Mouse (Mus musculus) small intestine, adult 2 months (tissue): ENCODE data around the gene Sptlc2. TPM values are rescaled to one million over a fixed set of nuclear protein-coding genes. Genes with fewer than 3 reads are reported as not detected.

Experiments
- H3K27ac ChIP-seq: fragments of 200-500 bp; 2 replicates; pipeline ENCODE4 v1.5.1; 2012; ENCODE audit warnings: low read depth, low read length, control low read depth, inconsistent platforms; ENCODE audit not compliant: insufficient read depth
- H3K27me3 ChIP-seq: fragments of 200-500 bp; 2 replicates; pipeline ENCODE4 v1.6.1; 2012; ENCODE audit warnings: mild to moderate bottlenecking, moderate library complexity, low read length, inconsistent platforms; ENCODE audit not compliant: control insufficient read depth, insufficient read depth
- H3K36me3 ChIP-seq: fragments of 200-500 bp; 2 replicates; pipeline ENCODE4 v1.6.1; 2012; ENCODE audit warnings: mild to moderate bottlenecking, low read length, control low read depth, inconsistent platforms; ENCODE audit not compliant: control insufficient read depth, insufficient read depth
- H3K4me1 ChIP-seq: fragments of 200-500 bp; 2 replicates; pipeline ENCODE4 v1.6.1; 2012; ENCODE audit warnings: low read length, inconsistent platforms, mixed read lengths; ENCODE audit not compliant: control insufficient read depth, insufficient read depth, insufficient read length
- H3K4me3 ChIP-seq: fragments of 200-500 bp; 2 replicates; pipeline ENCODE4 v1.5.1; 2012; ENCODE audit warnings: low read depth, mild to moderate bottlenecking, control low read depth, inconsistent platforms, low read length, moderate library complexity
- CTCF ChIP-seq: fragments of 200-500 bp; IDR thresholded peaks from 2 replicates; pipeline ENCODE4 v1.5.1; 2012; ENCODE audit warnings: low read depth, mild to moderate bottlenecking, control low read depth, inconsistent platforms, low read length, moderate library complexity, mixed read lengths; ENCODE audit not compliant: insufficient replicate concordance, insufficient read length; ENCODE audit errors: extremely low read depth
- POLR2A ChIP-seq: fragments of 200-500 bp; IDR thresholded peaks from 2 replicates; pipeline ENCODE4 v1.6.1; 2012; ENCODE audit warnings: low read depth, mild to moderate bottlenecking, control low read depth, inconsistent platforms, low read length, moderate library complexity
- WGBS: fragments of 180-500 bp; shearing (Covaris S2); methylation state at CpG from one replicate; pipeline ENCODE4 v1.1.7; 2018; 5-methylcytosine and 5-hydroxymethylcytosine counted together
- polyA plus RNA-seq: library from polyadenylated mRNA; depleted of rRNA; stranded (reverse); fragments of >200 nt; gene quantifications from 2 replicates; pipeline ENCODE4 v1.2.3, GENCODE M21; 2012; rRNA removed

The Sptlc2 gene
- 10.7 and 13.5 TPM in 2 replicates for polyA plus RNA-seq

DNA sequence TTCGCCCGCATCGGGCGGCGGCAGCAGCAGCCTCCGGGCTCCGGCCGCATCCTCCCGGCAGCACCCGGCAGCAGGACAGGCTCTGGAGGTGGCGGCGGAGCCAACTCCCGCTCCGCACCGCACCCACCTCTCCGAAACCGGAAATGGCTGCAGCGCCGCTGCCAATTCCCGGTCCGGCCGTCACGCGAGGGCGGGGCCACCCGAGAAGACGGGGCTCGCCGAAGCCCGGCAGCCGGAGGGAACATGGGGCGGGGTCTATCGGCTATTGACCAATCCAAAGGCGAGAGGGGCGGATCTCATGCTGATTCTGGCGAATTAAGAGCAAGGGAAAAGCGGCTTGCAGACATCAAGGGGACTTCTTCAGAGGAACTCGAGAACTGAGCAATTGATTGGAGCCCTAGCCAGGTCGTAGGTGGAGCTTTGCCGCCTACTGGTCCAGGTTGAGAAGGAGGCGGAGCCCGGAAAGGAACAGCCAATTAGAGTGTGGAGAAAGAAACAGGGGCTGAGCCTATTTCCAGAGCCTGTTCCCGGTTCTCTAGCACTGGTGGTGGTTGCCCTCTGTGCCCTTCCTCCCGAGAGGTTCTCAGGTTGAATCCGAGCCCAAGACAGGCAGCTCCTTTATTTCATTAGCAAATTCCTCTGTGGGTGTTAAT, at the start of gene Sptlc2:
Sptlc2 (minus strand) TSS at position 234 of the 653 bp plus-strand sequence.
- peaks cover 4% of the 10 kb centered on the region; the same call in 1 of the 2 replicates for H3K4me1 ChIP-seq
- peak within 1 kb of the TSS; percentile 95 for H3K4me3 ChIP-seq
- under 1% methylated on average over 45 of the region's 45 CpGs for WGBS
- no peak for TF ChIP-seq CTCF
- TF ChIP-seq POLR2A: peak; percentile 87
- peaks cover 3% of the 10 kb centered on the region; the same call in 1 of the 2 replicates for H3K36me3 ChIP-seq
- no peaks in the 10 kb centered on the region for H3K27me3 ChIP-seq
- peak within 1 kb of the TSS; percentile 96 for H3K27ac ChIP-seq

DNA sequence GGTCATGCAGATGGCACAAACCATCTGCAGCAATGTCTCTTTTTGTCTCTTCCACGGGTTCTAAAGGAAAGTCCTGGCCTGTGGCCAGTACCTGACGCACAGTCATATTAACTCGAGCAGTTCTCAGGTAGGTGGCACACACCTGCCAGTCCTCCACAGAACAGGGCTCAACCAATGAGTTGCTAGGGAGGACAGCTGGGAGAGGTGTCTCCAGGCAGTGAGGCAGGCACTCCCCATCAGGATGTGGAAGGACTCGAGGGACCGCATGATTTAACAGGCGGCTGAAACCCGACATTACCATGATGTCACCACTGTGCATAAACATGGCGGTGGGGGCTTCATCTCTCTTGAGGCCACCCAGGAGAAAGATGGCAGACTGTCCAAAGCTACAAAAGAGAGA, 40.7 kb upstream of the Sptlc2 start:
- Histone ChIP-seq H3K36me3 (peaks cover 73% of the 10 kb centered on the region), H3K4me3 (no peak overlapping the region), H3K27me3 (no peaks in the 10 kb centered on the region), H3K4me1 (no peaks in the 10 kb centered on the region), H3K27ac (no peak overlapping the region)
- WGBS: 65% methylated on average over 8 of the region's 8 CpGs
- TF ChIP-seq POLR2A: no peak

DNA sequence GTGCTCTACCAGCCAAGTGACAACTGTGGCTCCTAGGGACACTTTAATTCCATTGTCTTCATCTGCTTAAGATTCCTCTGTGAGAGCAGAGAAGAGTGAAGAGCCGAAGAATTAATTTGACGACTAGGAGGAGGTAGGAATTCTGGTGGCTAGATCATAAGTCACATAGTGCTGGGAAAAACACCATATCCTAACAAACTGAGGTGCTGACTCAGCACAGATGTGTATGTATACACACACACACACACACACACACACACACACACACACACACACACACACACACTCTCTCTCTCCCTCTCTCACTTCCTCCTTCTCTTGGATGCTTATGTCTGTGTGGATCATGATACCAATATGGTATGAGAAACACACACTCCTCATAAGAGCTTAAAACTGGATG, 40.1 kb upstream of the Sptlc2 start:
- Histone ChIP-seq H3K27ac (no peak overlapping the region), H3K27me3 (no peaks in the 10 kb centered on the region), H3K4me1 (no peaks in the 10 kb centered on the region), H3K4me3 (no peak overlapping the region), H3K36me3 (peaks cover 72% of the 10 kb centered on the region)
- TF ChIP-seq CTCF (no peak), POLR2A (no peak)
- whole genome bisulfite sequencing: 75% methylated on average over 2 of the region's 2 CpGs

DNA sequence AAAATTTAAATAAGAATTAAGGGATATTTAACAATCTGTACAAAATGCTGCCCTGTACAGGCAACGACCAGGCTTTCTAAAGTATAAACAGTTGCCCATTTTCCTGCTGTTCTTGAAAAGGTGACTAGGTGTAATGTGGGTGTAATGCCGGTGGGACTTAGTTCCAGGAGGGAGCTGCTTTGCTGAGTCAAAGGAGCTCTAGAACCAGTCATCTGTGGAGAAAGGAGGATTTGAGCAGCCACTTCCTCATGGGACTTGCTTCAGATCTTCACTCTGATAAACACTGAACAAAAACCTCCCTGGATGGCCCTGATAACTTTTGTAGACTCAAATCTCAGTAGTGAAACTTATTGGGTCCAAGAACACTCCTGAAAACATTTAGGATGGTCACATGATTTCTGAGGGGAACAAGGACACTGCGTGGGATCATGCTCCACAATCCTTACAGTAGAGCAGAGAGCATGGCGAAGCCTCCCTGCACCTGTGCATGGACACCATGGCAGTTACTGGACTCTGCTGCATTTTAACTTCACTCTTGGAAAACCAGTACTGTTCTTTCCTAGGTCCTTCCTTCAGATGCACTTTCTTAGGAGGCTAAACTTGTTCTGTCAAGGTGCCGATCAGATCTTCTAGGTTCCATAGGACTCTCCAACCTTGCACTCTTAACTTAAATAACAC, 38.3 kb upstream of the Sptlc2 start:
- no peak overlapping the region for H3K4me3 ChIP-seq
- H3K4me1 ChIP-seq: no peaks in the 10 kb centered on the region
- TF ChIP-seq CTCF (no peak), POLR2A (no peak)
- no peak overlapping the region for H3K27ac ChIP-seq
- WGBS: 91% methylated on average over 5 of the region's 5 CpGs
- H3K27me3 ChIP-seq: no peaks in the 10 kb centered on the region
- H3K36me3 ChIP-seq: peaks cover 57% of the 10 kb centered on the region

DNA sequence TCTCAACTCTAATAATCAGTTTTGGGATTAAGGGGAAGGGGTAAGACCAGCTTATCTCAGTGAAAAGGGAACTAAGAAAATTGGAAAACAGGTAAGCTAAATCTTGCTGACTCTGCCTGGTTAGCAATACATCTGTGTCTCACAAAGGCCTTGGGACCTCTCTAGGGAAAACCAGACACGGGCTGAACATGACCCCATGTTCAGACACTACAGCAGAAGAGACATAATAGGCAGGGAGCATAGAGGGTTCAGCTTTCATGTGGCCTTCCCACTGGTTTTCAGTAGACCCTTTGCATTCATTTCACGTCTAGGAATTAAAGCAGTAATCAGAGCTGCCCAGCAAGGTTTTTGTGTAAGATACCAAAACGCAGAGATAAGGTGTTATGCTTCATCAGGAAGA, 36.4 kb upstream of the Sptlc2 start:
- Histone ChIP-seq H3K4me3 (no peak overlapping the region), H3K4me1 (peaks cover 3% of the 10 kb centered on the region; the same call in 1 of the 2 replicates), H3K27me3 (no peaks in the 10 kb centered on the region), H3K36me3 (peaks cover 39% of the 10 kb centered on the region), H3K27ac (no peak overlapping the region)
- WGBS: 62% methylated on average over 3 of the region's 3 CpGs
- TF ChIP-seq CTCF (no peak), POLR2A (no peak)

DNA sequence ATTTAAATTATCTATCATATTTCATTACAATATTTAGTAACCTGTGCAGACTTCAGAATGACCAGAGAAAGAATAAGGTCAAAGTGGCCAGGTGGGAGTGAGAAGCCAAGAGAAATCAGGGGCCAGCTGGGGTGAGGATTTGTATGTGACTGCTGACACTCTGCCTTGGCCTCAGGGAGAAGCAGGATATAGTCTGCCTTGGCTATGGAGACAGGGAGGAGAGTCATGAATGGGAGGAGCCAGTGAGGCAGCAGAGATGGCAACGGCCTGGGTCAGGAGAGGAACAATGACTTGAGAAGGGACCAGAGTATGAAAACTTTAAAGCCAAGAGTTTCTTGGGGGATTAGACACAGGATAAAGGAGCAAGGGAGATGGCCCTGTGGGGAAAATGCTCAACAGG, 35.5 kb upstream of the Sptlc2 start:
- WGBS: 22% methylated on average over 1 of the region's 1 CpGs
- Histone ChIP-seq H3K27ac (no peak overlapping the region), H3K27me3 (no peaks in the 10 kb centered on the region), H3K4me1 (peaks cover 3% of the 10 kb centered on the region; the same call in 1 of the 2 replicates), H3K4me3 (no peak overlapping the region), H3K36me3 (peaks cover 32% of the 10 kb centered on the region)
- TF ChIP-seq POLR2A: no peak
- no peak for TF ChIP-seq CTCF

DNA sequence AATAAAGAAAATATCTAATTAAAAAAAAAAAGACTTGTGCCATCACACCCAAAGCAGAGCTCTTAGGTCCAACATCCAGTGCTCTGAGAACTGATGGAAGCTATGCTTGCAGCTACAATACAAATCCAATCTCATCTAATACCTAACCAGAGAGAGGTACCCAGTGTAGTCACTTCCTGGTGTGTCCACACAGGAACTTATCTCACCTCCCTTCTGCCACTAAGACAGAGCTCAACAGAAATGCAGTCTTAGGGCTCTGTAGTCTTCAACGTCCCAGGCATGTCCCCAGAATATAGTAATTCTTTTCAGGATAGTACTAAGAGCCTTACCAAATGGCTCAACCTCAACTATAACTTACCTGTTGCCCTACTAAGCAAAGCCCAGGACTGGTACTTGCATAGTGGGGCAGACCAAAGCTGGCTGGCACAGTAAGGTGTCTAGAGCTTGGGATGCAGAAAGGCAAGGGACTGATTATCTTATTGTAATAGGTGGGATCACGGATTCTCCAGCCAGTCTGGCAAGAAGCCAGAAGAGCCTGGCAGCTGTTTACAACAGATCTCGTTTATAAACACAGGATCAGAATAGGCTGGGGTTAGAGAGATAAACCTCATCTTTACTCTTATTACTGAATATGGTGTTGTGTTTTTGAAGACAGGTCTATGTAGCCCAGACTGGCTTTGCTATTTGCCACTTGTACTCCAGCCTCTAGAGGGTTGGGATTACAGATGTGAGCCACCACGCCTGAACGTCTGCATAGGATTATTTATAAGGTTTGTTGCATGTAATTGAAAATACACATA, 33.8 kb upstream of the Sptlc2 start:
- no peak overlapping the region for H3K27ac ChIP-seq
- H3K27me3 ChIP-seq: no peaks in the 10 kb centered on the region
- H3K36me3 ChIP-seq: peaks cover 19% of the 10 kb centered on the region
- H3K4me3 ChIP-seq: no peak overlapping the region
- TF ChIP-seq CTCF (no peak), POLR2A (no peak)
- WGBS: 53% methylated on average over 5 of the region's 5 CpGs
- H3K4me1 ChIP-seq: peaks cover 3% of the 10 kb centered on the region; the same call in 1 of the 2 replicates
